Mouse (Mus musculus): ENCODE results near the gene Taf3. TPM values are rescaled to one million over a fixed set of nuclear protein-coding genes. Genes with fewer than 3 reads are reported as not detected.

The Taf3 gene
- total RNA-seq (2021): 1 to 10 TPM; 7.3 to 9.5 TPM
- long read RNA-seq, experiment 1, full-length matches to known transcripts: 5 of 5 reads
- long read RNA-seq, experiment 1, partial matches to known transcripts: 0 of 5 reads
- long read RNA-seq, experiment 1, other reads (novel, unspliced or antisense): 0 of 5 reads
- long read RNA-seq, experiment 2, full-length matches to known transcripts: 1 of 2 reads
- long read RNA-seq, experiment 2, partial matches to known transcripts: 1 of 2 reads
- long read RNA-seq, experiment 2, other reads (novel, unspliced or antisense): 0 of 2 reads

DNA sequence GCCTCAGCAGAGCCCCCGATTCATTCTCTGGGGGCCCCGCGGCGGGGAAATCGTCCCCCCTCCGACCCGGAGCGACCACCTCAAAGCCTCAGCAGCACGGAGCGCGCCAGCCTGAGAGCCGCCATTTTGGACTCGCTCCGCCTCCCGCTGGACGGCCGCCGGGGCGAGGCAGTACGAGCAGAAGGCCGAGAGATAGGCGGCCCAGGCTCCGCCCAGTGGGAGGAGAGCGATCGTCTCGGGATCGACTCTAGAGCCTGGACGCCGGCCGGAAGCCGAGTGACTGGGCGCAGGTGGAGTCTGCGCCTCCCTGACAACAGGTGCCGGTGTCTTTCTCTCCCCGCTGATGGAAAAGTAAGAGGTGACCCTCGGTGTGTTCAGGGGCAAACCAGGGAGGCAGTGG is at the start of gene Taf3:
TSS of gene Taf3 (minus strand) at position 136 of the 400 bp plus-strand sequence.
- DNase-seq: peak; percentile 95 to 97
- intact Hi-C loops (cut with DNase I): no loop called here

DNA sequence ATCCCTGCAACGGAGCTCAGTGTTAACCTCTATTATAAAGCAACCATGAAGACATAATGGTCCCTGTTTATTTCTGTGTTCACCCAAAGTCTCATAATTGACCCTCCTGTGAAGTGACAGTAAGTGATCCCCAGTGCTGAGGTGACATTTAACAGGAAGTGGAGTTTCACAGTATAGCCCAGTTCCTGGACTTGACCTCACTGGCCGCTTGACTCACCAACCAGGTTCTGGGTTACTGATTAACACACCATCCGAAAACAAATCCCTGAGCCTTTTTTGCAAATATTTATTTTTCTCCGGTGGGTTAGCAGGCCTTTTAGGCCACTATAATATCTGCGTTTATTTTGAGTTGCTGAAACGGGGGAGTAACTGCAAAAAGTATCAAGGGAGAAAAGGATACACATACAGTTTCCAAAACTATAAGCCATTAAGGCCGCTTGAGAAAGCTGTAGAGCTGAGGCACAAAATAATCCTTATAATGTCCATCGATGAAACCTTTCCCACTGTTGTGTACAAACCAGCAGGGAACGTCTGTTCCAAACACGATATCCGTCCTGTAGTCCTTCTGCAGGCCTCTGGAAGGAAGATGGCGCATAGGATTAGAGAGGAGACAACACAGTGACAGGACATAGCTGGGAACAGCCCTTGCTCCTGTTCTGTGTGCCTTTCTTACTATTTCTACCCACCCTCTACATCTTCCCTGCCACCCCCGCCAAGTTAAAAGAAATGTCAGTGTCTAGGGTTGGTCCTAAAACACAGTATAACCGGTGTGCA is 46.1 kb upstream of the Taf3 start:
- no peak for DNase-seq
- intact Hi-C loops (cut with DNase I): loop anchor here (10.0 kb wide), 1 partner anchor 1420 kb away; no protein-coding TSS in a partner anchor

DNA sequence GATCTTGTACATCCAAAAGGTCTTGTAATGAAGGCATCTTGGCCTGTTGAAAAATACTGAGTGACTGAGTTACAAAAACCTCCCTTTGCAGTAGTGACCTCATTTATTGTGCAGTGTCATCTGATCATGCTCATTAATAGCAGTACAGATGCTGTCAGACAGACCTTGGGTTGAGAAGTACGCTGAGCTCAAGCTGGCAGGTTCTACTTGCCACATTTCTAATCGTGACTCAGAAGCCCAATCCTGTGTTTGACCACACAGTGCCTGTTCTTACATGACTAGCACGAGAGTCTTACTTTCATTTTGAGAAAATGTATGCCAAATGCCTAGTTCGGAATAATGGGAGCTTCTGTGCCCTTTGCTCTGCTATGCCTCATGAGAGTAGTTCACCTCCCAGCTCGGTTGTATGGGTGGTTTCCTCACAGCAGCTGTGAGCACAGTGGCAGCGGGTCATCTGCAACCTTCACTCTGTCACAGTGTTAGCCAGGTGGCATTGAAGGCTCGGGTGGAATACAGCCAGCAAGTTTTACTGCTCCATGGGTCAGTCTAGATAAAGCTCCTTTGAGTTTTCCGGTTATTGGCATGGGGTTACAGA is 39.0 kb upstream of the Taf3 start:
- intact Hi-C loops (cut with DNase I): no loop called here
- no peak for DNase-seq

DNA sequence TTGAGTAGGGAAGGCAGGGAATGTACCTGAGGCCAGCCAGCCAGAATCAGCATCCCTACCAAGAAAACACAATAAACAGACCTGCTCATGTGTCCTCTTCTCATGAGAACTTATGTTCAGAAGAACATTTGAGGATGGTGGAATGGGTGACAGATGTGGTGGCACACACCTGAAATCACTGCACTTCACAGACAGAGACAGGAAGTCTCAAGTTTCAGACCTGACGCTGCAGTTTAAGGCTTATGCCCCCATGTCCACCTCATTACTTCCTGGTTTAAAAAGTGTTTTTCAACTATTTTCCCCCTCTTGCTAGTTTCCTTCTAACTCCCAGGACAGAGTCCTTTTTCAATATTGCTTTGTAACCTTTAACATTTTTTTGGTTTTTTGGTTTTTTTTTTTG is 34.3 kb upstream of the Taf3 start:
- no peak for DNase-seq
- intact Hi-C loops (cut with DNase I): no loop called here

DNA sequence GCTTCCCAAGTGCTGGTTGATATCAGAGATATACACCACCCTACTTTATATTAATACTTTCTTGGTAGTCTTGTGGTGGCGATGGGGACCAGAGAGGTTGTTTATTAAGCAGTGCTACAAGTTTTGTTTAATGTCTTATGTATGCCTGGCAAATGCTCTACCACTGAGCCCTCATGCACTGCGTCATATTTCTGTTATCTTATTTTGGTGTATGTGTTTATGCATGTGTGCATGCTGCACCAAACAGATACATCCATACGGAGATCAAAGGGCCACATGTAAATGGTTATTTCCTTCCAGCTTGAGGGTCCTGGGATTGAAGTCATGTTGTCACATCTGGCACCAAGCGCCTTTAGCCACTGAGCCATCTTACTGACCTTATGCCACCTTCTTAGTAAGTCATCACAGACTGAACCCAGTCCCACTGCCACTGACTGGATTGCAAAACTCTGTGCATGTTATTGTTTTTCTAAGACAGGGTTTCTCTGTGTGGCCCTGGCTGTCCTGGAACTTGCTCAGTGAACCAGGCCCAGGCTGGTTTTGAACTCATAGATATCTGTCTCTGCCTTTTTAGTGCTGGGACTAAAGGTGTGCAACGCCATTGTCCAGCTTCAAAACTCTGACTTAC is 33.2 kb upstream of the Taf3 start:
- no peak for DNase-seq
- intact Hi-C loops (cut with DNase I): no loop called here

DNA sequence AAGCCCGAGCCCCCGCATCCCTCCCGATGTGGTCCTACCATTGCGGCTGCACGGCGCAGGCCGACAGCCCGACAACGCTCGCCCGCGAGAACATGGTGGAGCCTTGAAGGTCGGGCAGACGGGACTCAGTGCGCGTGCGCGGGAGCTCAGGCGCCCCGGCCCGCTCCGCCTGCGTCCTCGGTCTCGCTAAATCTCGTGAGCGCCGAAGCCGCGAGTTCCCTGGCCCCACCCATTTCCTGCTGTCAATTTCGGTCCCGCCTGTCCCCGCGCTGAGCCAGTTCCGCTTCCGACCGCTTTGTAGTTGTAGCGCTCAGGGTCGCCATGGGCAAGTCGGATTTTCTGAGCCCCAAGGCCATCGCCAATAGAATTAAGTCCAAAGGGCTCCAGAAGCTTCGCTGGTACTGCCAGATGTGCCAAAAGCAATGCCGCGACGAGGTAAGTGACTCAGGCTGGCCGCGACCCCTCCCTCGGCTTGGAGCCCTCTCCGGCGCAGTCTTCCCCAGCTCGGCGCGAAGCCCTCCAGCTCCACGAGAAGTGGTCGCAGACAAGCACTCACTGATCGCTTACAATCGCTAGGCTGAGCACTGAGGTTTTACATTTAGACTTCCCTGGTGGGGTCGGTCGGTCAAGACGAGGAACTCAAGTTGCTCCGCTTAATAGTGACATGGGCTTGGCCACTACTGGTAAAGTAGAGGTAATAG is 32.1 kb upstream of the Taf3 start, which contains the start of the genes Atp5c1 and Kin:
TSS of gene Atp5c1 (minus strand) at position 201 of the 701 bp plus-strand sequence.
TSS of gene Kin (plus strand) at position 284 of the 701 bp plus-strand sequence.
- intact Hi-C loops (cut with DNase I): no loop called here
- DNase-seq: peak; percentile 97

DNA sequence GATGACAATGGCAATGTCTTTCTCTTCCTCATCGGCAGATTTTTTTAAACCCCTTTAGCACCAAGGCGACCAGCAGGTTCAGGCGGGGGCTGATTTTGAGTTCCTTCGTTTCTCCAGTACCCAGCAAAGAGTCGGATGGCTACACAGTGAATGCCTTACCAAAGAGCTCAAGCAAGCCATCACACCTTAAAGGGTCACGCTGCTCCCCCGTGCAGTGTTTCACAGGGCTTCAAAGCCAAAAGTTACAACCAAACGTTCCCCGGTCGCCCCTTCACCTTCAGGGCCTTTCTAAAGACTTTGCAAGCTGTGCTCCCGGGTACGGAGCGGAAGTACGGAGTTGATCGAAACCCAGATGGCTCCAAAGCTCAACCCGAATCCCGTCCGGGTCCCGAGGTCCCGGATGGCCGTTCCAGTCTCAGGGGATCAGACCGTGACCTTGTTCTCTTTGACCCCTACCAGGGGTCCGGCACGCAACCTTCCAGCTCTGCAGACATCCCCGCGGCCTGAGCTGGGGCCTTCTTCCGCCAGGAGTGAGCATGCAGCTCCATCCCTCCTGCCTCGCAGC is 31.4 kb upstream of the Taf3 start:
- intact Hi-C loops (cut with DNase I): no loop called here
- DNase-seq: no peak

DNA sequence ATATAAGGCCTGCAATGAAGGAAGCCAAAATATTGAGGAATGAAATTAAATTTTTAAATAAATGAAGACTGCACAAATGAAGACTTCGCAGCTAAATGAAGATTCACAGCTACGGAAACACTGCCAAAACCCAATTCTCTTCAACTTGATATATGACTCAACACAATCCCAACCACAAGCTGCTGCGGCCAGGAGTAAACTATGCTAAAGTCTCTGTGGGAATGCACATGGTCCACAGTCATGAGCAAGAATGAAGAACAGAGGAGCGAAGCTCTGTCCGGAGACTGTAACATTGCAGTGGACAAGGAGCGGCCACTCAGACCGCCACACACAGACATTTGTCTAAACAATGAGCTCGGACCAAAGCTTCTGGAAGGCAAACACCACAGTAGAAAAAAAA is 28.3 kb upstream of the Taf3 start:
- intact Hi-C loops (cut with DNase I): no loop called here
- no peak for DNase-seq

DNA sequence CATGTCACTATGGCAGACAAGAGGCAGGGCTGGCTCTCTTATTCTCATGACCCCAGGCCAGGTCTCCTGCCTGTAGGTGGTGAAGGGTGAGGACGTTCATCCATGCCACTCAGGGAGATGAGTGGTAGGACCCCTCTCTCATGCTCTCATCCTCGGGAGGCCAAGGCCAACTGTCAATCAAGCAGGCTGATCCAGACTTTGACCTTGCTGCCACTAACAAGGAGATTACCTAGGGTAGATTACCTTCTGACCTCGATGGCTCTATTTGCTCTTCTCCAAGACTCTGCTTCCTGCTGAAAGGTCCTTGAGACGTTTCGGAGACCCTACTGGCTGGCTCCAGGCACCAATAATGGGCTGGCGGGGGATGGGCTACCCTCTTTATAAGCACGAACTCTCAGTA is 26.1 kb upstream of the Taf3 start:
- DNase-seq: no peak
- intact Hi-C loops (cut with DNase I): no loop called here

DNA sequence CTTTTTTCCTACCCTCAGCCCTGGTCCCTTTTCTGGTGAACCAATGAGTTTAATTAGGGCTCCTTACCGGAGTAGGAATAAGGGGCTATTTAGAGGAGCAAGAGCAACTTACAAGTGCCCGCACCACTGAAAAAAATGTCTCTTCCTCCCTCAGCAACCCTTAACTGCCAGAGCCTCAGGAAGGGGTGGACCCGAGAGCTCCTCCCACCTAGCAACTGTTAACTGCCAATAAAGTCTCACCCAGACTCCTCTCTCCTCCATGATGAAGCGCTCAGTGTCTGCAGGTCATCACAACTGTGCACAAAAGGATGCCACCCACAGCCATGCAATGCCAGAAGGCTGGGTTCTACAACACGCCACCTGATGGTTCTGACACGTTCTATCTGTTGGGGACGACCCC is 23.4 kb upstream of the Taf3 start:
- intact Hi-C loops (cut with DNase I): no loop called here
- DNase-seq: no peak

DNA sequence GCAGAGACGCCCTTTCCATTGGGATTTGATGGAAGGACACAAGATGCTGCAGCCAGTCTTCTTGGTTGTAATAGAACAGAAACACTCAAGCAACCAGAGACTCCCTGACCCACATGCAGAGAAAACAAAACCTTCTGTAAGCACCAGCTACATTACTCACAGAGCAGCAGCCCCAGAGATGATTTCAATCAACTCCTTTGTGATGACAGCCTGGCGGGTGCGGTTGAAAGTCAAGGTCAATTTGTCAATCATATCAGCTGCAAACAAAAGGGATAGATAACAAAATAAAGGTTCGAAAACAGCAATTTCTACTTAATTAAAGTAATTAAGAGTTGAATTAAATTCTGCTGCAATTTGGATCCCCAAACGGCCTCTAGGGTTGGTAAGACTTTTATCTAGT is 10.4 kb upstream of the Taf3 start:
- no peak for DNase-seq
- intact Hi-C loops (cut with DNase I): no loop called here

DNA sequence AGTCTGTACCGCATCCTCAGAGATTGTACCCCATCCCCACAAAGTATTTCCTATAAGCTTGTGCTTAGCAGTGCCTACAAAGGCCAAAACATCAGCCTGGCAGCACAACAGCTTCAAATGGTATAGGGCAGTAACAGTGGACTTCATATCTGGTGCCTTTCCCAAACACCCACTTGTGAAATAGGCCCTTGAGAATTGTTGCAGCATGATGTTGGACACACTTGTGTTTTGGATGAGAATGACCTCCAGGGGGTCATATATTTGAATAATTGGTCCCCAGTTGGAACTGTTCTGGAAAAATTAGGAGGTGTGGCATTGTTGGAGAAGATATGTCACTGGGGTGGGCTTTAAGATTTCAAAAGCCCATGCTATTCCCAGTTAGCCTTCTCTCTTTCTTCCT is 3.6 kb upstream of the Taf3 start:
- no peak for DNase-seq
- intact Hi-C loops (cut with DNase I): no loop called here

DNA sequence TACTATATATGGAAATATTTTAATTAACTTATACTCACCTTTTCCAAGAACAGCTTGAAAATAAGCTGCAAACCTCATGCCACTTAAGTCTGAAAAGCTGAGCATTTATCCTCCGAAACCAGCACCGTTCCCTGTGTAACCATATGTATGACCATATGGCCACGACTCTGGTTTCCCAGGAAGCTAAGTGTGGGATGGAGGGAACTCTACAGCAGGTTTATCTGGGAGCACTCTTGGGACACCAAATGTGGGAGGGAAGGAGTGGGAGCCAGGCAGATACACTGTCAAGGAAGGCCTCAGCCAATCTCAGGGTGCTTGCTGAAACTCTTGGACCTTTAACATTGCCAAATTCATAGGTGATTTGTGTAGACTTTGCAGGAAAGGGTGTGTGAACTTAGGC is 2.5 kb upstream of the Taf3 start:
- intact Hi-C loops (cut with DNase I): no loop called here
- no peak for DNase-seq

DNA sequence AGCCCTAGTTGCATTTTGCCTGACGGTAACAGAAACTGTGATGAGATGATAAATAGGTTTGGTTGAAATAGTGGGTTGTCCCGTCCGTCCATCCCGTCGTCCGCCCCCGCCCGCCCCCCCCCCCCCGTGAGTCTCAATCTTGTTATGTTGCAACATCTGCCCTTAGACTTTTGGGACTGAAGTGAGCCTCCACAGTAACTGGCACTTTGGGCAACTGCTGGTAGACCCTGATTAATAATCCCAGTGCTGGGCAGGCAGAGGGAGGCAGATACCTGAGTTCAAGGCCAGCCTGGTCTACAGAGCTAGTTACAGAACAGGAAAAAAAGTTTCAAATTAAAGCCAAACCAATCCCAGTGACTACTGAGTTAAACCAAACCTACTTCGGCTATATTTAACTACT is 1.1 kb upstream of the Taf3 start:
- DNase-seq: no peak
- intact Hi-C loops (cut with DNase I): no loop called here

DNA sequence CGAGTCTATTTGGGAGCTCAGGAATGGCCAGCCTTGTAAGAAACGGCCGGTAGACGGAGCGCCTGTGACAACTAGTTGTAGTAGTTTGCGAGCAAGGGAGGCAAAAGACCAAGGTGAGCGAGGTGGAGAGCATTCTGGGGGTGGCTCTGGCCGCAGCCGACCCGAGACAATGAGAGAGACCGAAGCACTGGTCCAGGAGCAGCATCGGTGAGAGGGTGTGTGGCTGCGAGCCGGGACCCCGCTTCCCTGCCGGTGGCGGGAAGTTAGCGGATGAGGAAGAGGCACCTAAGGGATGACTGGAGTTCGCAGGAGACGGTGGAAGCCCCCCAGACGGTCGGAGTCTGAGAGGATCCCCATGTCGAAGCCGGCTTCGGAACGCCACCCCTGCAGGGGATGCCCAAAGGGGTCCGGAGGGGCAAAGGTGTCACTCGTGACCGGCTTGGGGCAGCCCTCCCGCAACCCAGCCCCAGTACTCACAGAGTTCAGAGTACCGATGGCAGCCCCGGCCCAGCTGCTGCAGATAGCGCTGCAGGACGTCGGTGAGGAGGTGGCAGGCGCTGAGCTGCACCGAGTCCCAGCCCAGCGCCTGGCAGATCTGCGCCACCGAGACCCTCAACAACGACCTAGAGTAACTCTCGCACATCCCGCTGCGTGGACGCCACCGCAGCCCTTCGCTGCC is 499 bp downstream of the Taf3 start:
- DNase-seq: peak in 1 of 2 experiments; percentile 23

DNA sequence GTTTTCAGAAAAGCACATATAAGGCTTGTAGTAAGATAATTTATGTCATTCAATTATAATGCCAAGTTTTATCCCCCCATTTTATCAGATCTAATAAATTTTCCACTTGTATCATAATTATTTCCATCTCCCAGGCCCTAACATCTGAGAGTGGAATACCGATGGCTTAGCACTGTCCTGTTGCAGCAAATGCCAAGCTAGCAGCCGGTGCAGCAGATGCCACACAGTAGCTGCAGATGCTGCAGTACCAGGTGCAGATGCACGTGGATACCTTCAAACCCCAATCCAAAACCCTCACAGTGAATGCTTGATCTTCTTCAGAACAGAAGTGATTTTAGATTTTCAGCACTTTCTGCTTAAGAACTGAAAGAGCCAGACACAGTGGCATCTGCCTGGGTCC is 13.4 kb downstream of the Taf3 start:
- DNase-seq: no peak
- intact Hi-C loops (cut with DNase I): no loop called here

More for the DNA sequence above, 499 bp downstream of the Taf3 start:
- intact Hi-C loops (cut with DNase I): no loop called here

DNA sequence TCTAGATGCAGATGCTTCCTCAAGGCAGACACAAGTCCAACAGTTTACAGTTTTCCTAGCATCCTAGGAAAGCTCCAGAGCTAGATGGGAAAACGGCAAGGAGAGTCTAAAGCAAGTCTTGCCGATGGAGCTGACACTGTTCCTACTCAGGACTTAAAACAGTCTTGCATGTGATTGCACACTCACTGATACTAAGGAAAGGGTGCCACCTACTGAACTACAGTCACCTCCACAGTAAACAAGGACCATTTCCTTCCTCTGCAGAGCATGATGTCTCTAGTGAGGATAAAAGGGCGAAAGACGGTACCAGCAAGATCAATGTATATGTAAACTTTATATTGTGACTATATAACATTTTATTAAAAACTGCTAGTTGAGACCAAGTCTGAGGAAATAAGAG is 14.7 kb downstream of the Taf3 start:
- intact Hi-C loops (cut with DNase I): no loop called here
- DNase-seq: no peak

DNA sequence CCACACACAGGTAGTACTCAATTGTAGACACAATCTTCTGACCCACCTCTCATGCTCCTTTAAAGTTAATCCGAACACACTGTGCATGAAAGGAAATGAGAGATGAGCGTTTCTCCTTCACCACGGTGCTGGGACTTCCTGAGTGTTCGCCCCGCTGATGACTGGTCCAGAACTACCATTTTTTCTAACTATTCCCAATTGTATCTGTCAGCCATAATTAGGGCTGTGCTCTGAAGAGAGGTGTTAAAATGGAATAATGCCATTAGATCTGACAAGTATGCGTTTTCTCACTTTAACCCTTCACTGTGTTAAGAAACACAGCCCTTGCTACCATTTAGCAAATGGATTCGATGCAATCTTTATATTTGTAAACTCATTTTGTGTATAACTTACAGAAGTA is 18.6 kb downstream of the Taf3 start:
- intact Hi-C loops (cut with DNase I): no loop called here
- DNase-seq: no peak

DNA sequence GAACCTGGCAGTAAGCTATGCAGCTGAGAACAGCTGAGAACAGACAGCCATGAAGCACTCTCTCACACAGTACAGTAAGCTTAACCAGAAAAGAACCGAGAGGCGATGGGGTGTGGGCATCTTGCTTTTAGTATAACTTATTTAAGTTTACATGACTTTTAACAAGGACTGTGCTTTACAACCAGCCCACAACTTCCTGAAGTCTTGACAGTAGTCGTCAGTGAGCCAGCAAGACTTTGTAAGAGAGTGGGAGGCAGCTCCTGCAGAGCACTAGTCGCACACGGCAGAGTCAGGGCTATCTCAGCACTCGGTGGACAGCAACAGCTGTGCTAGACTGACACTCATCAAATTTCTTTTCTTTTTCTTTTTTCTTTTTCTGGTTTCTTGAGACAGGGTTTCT is 24.1 kb downstream of the Taf3 start:
- no peak for DNase-seq
- intact Hi-C loops (cut with DNase I): no loop called here

DNA sequence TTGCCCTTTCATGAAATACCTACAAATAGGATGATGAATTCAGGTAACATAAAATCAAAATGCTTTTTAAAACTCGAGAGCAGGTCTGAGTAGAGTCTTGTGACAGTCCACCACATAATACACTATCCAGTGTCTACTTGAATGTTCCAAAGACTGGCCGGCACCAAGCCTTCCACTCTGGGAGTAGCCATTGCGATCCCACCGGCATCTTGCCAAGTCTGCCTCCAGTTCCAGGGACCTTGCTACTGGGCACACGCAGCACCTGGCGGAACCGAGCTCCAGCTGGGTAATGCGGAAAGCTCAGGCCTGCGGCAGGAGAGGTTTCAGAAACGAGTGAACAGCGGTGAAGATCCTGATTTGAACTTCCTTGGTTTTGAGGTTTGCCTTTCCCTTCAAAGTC is 27.1 kb downstream of the Taf3 start:
- intact Hi-C loops (cut with DNase I): no loop called here
- DNase-seq: no peak

Measured in heart, postnatal 14 days (tissue).